Mouse (Mus musculus) MEL (cell line): ENCODE data around the gene 4933407L21Rik.

ENCODE experiments used
- GATA1 ChIP-seq: IDR thresholded peaks from 2 replicates; pipeline ENCODE4 v1.6.1; 2011; ENCODE audit warnings: low read depth, low read length, improper control_type of control experiment
- MYB ChIP-seq: IDR thresholded peaks from 2 replicates; pipeline ENCODE4 v1.6.1; 2011; ENCODE audit warnings: mild to moderate bottlenecking, low read depth, low read length, improper control_type of control experiment
- RCOR1 ChIP-seq: IDR thresholded peaks from 2 replicates; pipeline ENCODE4 v1.6.1; 2012; ENCODE audit warnings: low read depth, mild to moderate bottlenecking, inconsistent platforms, low read length, improper control_type of control experiment
- ZKSCAN1 ChIP-seq: IDR thresholded peaks from 2 replicates; pipeline ENCODE4 v1.6.1; 2012; ENCODE audit warnings: low read depth, mild to moderate bottlenecking, inconsistent platforms, low read length, improper control_type of control experiment, moderate library complexity
- ZNF384 ChIP-seq: IDR thresholded peaks from 2 replicates; pipeline ENCODE4 v1.6.1; 2012; ENCODE audit warnings: low read depth, mild to moderate bottlenecking, inconsistent platforms, low read length, improper control_type of control experiment

DNA sequence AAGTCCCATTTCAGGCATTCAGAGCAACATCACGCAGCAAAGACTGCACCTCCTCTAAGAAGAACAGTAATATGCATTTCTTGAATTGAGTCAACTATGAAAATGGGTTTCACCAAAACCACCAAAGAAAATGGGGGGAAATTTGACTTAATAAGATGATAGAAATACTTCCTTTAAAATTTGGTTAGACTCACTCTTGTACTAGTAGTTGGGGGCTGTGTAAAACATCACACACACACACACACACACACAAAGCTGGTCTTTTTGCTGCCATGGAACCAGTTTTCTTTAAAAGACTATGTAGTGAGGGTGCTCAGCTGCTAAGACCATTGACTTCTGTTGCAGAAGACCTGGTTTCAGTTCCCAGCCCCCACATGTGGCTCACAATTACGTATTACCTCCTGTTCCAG, 45.2 kb downstream of the 4933407L21Rik start:
- TF ChIP-seq RCOR1 (no peak), GATA1 (no peak), MYB (no peak), ZNF384 (no peak), ZKSCAN1 (no peak)
